Mouse (Mus musculus) kidney, adult 2 months (tissue): Measurements from ENCODE around the gene Hif3a. TPM values are rescaled to one million over a fixed set of nuclear protein-coding genes. Genes with fewer than 3 reads are reported as not detected.
A peak's percentile ranks its signal among the peaks of the same experiment; 100 is the strongest.

Experiments
- DNase-seq: peaks from one replicate; pipeline ENCODE4 v3.0.0; 2021
- H3K27ac ChIP-seq: fragments of 200-500 bp; 2 replicates; pipeline ENCODE4 v1.5.1; 2012; ENCODE audit warnings: low read depth, low read length, control low read depth, inconsistent platforms; ENCODE audit not compliant: insufficient read depth
- H3K27me3 ChIP-seq: fragments of 200-500 bp; replicated peaks from 2 replicates; pipeline ENCODE4 v1.6.1; 2012; ENCODE audit warnings: mild to moderate bottlenecking, moderate library complexity, low read length, inconsistent platforms; ENCODE audit not compliant: control insufficient read depth, insufficient read depth
- H3K36me3 ChIP-seq: fragments of 200-500 bp; 2 replicates; pipeline ENCODE4 v1.6.1; 2012; ENCODE audit warnings: mild to moderate bottlenecking, moderate library complexity, low read length, inconsistent platforms; ENCODE audit not compliant: control insufficient read depth, insufficient read depth
- H3K4me1 ChIP-seq: fragments of 200-500 bp; 2 replicates; pipeline ENCODE4 v1.6.1; 2011; ENCODE audit warnings: low read length; ENCODE audit not compliant: control insufficient read depth, insufficient read depth
- H3K4me3 ChIP-seq: fragments of 200-500 bp; 2 replicates; pipeline ENCODE4 v1.5.1; 2011; ENCODE audit warnings: mild to moderate bottlenecking, low read depth, low read length, control low read depth; ENCODE audit not compliant: insufficient read depth
- CTCF ChIP-seq: fragments of 200-500 bp; conservative IDR thresholded peaks from 2 replicates; pipeline ENCODE4 v1.5.1; 2011; ENCODE audit warnings: low read depth, mild to moderate bottlenecking, control low read depth, low read length, moderate library complexity, mixed read lengths; ENCODE audit not compliant: insufficient read depth, insufficient read length
- POLR2A ChIP-seq: fragments of 200-500 bp; IDR thresholded peaks from one replicate; pipeline ENCODE4 v1.6.1; 2011; ENCODE audit warnings: low read depth, low read length, control low read depth
- WGBS: fragments of 180-500 bp; shearing (Covaris S2); methylation state at CpG from one replicate; pipeline ENCODE4 v1.1.7; 2018; 5-methylcytosine and 5-hydroxymethylcytosine counted together
- polyA plus RNA-seq: library from polyadenylated mRNA; depleted of rRNA; stranded (reverse); fragments of >200 nt; gene quantifications from 2 replicates; pipeline ENCODE4 v1.2.3, GENCODE M21; 2012

The Hif3a gene
- polyA plus RNA-seq, 1 experiment = 0.95 TPM

DNA sequence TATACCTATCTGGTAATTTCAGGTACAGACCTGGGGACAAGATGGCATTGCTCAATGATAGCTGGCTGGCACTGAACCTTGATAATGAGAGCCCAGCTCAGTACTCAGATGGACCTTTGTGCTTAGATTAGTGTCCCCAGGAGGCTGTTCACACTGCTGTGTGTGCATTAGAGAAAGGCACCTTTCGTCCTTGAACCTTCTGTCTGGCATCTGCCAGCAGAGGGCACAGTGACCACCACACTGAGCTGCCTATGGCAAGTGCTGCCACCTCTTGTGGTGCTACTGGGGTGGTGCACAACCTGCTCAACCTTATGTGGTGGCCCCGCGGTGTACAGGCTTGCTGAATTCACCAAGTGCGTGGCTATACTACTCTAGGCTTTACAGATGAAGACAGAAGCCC, 54.9 kb downstream of the Hif3a start:
- Histone ChIP-seq H3K27ac (no peak overlapping the region), H3K36me3 (0 out of 2 replicates have a peak, but pooled peaks cover 2% of the 10 kb centered on the region)
- 45% methylated on average over 4 of the region's 4 CpGs for WGBS

DNA sequence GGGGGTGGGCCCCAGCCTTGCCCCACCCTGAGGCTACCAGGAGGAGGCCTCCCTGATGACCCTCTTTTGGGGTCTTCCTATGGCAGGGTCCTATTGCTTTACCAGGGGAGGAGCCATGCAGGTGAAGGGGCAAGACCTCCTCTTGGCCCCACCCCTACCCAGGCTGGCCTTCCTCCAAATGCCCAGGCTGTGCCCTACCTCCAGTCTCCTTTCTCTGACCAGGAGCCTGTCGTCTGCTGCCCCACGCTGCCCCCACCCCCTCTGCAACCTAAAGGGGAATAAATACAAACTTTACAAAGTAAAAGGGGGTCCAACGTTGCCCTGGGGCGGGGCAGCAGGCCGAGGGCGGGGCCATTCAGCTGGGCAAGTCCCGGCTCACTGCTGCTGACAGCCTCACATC, 57.5 kb downstream of the Hif3a start:
- Histone ChIP-seq H3K27ac (no peak overlapping the region), H3K4me3 (no peak overlapping the region), H3K4me1 (peaks cover 12% of the 10 kb centered on the region), H3K36me3 (0 out of 2 replicates have a peak, but pooled peaks cover 2% of the 10 kb centered on the region), H3K27me3 (no peaks in the 10 kb centered on the region)
- TF ChIP-seq POLR2A (no peak), CTCF (no peak)
- DNase-seq = peak; percentile 57
- WGBS = 60% methylated on average over 7 of the region's 7 CpGs

More for the DNA sequence above, 54.9 kb downstream of the Hif3a start:
- TF ChIP-seq CTCF = peak; percentile 91
- no peak for TF ChIP-seq POLR2A
- no peak overlapping the region for H3K4me3 ChIP-seq
- peak; percentile 61 for DNase-seq
- no peaks in the 10 kb centered on the region for H3K27me3 ChIP-seq
- H3K4me1 ChIP-seq = peaks cover 12% of the 10 kb centered on the region

GRCm38 (mm10) chr7:17003230-17003960, 58.8 kb downstream of the Hif3a start:
- H3K36me3 ChIP-seq = no peaks in the 10 kb centered on the region
- H3K4me3 ChIP-seq = no peak overlapping the region
- H3K4me1 ChIP-seq = peaks cover 12% of the 10 kb centered on the region
- WGBS = 41% methylated on average over 7 of the region's 7 CpGs
- peak overlapping the region; percentile 83 for H3K27ac ChIP-seq
- peak; percentile 87 for DNase-seq
- no peaks in the 10 kb centered on the region for H3K27me3 ChIP-seq
- TF ChIP-seq POLR2A = no peak
- TF ChIP-seq CTCF = no peak

DNA sequence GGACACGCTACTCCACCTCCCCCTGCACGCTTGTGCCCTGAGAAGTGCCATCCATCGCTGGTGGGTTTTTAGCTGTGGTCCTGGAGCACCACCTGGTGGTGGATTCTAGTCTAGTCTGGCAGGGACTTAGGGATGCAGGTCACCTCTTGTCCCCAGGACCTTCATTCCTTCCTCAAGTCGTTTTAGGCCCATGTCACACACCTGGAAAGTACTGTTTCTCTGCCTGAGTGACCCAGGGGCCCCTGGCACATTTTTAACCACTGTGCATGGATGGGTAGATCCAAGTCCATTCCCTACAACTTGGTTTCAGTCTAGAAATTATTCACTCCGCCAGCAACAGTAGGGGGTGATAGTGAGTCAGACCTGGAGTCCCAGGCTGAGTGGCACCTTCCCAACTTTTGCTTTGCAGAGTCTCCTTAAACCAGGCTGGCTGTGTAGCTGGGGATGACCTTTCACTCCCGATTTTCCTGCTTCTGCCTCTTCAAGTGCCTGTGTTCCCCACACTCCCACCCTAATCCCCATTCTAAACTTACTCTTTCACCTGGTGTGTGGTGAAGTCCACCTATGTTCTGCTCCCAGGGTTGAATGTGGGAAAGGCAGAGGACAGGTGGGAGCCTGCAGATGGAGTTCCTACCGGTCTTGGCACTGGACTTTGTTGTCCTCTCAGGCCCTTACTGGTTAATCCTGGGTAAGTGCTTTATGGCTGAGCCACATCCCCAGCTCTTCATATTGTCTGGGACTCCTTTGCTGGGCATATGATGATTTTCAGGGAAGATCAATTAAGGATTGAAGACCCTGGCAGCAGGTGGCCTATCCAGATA, 59.6 kb downstream of the Hif3a start:
- peak; percentile 92 for DNase-seq
- 8% methylated on average over 7 of the region's 7 CpGs for WGBS
- Histone ChIP-seq H3K27me3 (no peaks in the 10 kb centered on the region), H3K4me3 (no peak overlapping the region), H3K36me3 (no peaks in the 10 kb centered on the region), H3K4me1 (peaks cover 12% of the 10 kb centered on the region), H3K27ac (peak overlapping the region; percentile 83)
- TF ChIP-seq POLR2A (no peak), CTCF (peak; percentile 85)

- WGBS = 21% methylated on average over 4 of the region's 4 CpGs
- peak; percentile 91 for DNase-seq
- TF ChIP-seq CTCF (peak; percentile 93), POLR2A (no peak)
- no peaks in the 10 kb centered on the region for H3K36me3 ChIP-seq
- H3K27me3 ChIP-seq = no peaks in the 10 kb centered on the region
- H3K4me3 ChIP-seq = no peak overlapping the region
- no peak overlapping the region for H3K27ac ChIP-seq
- peaks cover 12% of the 10 kb centered on the region for H3K4me1 ChIP-seq
These were observed 62.6 kb downstream of the Hif3a start for GRCm38 (mm10) chr7:16999650-17000049.

GRCm38 (mm10) chr7:16999233-16999632, 63.0 kb downstream of the Hif3a start:
- Histone ChIP-seq H3K27me3 (no peaks in the 10 kb centered on the region), H3K27ac (no peak overlapping the region), H3K4me1 (peaks cover 10% of the 10 kb centered on the region), H3K36me3 (no peaks in the 10 kb centered on the region), H3K4me3 (no peak overlapping the region)
- TF ChIP-seq POLR2A = no peak
- no peak for TF ChIP-seq CTCF
- no peak for DNase-seq
- WGBS = 67% methylated on average over 4 of the region's 4 CpGs

DNA sequence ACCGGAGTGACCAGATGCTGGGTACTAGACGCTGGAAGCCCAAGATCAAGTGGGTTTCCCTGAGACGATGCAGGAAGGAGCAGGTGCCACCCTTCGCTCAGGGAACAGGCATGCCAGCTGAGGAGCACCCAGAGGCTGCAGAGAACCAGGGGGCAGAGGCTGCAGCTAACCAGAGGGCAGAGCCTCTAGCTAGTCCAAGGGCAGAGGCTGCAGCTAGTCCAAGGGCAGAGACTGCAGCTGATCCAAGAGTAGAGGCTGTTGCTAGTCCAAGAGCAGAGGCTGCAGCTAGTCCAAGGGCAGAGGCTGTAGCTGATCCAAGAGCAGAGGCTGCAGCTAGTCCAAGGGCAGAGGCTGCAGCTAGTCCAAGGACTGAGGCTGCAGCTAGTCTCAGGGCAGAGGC, 66.9 kb downstream of the Hif3a start:
- DNase-seq = no peak
- Histone ChIP-seq H3K36me3 (no peaks in the 10 kb centered on the region), H3K4me3 (no peak overlapping the region), H3K27me3 (no peaks in the 10 kb centered on the region), H3K27ac (no peak overlapping the region), H3K4me1 (no peaks in the 10 kb centered on the region)
- WGBS = 78% methylated on average over 4 of the region's 4 CpGs
- TF ChIP-seq CTCF (no peak), POLR2A (no peak)
